26 mouse cellular contexts compared by ENCODE assay signal in the genomic region with DNA sequence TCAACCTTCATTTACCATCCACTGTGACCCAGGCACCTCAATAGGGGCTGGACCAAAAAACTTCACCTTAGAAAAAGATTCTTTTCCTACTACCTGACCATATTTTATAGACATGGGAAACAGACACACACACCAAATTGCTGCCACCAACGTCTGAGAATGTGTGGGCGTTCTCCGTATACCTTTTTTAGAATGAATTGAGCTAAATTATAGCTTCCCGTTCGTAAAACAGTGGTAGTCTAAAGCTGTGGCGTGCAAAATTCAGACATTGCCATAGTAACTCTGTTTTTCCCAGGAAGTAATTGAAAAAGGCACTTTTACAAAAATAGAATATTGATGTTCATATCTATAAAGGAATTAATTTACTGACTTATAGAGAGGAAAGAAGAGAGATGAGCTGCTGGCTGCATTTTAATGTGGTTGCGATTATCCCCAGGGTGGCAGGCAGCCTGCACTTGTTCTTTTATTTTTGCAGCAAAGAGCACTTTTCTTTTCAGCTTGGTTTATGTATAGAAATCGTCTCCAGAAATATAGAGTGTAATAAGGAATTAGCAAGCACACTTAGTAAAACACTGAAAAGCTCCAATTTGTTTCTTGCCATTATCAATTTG.
DNase-seq lines count a peak whose midpoint lies in the region; ATAC-seq lines count a peak whose summit lies in the region.
"Had no signal": no experiment of that assay in that cellular context is flagged by ENCODE, and none has a peak within 500 bp of the region (broad histone marks: within the 10 kb centered on the region; RNA-seq: fewer than 3 reads in every experiment).

No protein-coding gene starts in this region.

- H3K9ac ChIP-seq in midbrain, embryonic 13.5 days (replicated peaks) = no peak overlapping the region
- no peak overlapping the region for H3K9ac ChIP-seq in midbrain, embryonic 11.5 days (ENCODE audit: low read length)
- no peak overlapping the region for H3K9ac ChIP-seq in forebrain, embryonic 13.5 days
- no peak overlapping the region for H3K9ac ChIP-seq in midbrain, embryonic 15.5 days
- no peak overlapping the region for H3K9ac ChIP-seq in heart, embryonic 12.5 days
- H3K9ac ChIP-seq: embryonic facial prominence, embryonic 13.5 days; heart, embryonic 13.5 days; hindbrain, embryonic 12.5 days had no signal

- WGBS in midbrain, embryonic 13.5 days = 68% methylated on average over 8 of the region's 8 CpGs
- WGBS in midbrain, embryonic 11.5 days = 86% methylated on average over 8 of the region's 8 CpGs
- WGBS in forebrain, embryonic 13.5 days = 70% methylated on average over 8 of the region's 8 CpGs
- 48% methylated on average over 8 of the region's 8 CpGs for WGBS in midbrain, embryonic 15.5 days
- WGBS in heart, embryonic 12.5 days = 86% methylated on average over 8 of the region's 8 CpGs

- H3K4me1 ChIP-seq in midbrain, embryonic 13.5 days (replicated peaks) = peaks cover 21% of the 10 kb centered on the region
- H3K4me1 ChIP-seq in midbrain, embryonic 11.5 days (ENCODE audit: control insufficient read depth, insufficient read depth, low read length) = no peaks in the 10 kb centered on the region
- H3K4me1 ChIP-seq in forebrain, embryonic 13.5 days = peaks cover 32% of the 10 kb centered on the region
- peaks cover 28% of the 10 kb centered on the region for H3K4me1 ChIP-seq in midbrain, embryonic 15.5 days
- H3K4me1 ChIP-seq in heart, embryonic 12.5 days (replicated peaks) = no peaks in the 10 kb centered on the region
- H3K4me1 ChIP-seq: heart, embryonic 13.5 days; hindbrain, embryonic 12.5 days had no signal

- no peaks in the 10 kb centered on the region for H3K27me3 ChIP-seq in midbrain, embryonic 13.5 days
- no peaks in the 10 kb centered on the region for H3K27me3 ChIP-seq in midbrain, embryonic 11.5 days (ENCODE audit: control insufficient read depth, insufficient read depth, low read length)
- H3K27me3 ChIP-seq in forebrain, embryonic 13.5 days = no peaks in the 10 kb centered on the region
- no peaks in the 10 kb centered on the region; the same call in 1 of the 2 replicates for H3K27me3 ChIP-seq in midbrain, embryonic 15.5 days (replicated peaks)
- H3K27me3 ChIP-seq in heart, embryonic 12.5 days (replicated peaks) = no peaks in the 10 kb centered on the region
- H3K27me3 ChIP-seq: CH12.LX; embryonic facial prominence, embryonic 13.5 days; hindbrain, embryonic 12.5 days; Patski had no signal

- no peak overlapping the region for H3K4me3 ChIP-seq in midbrain, embryonic 13.5 days (replicated peaks)
- no peak overlapping the region for H3K4me3 ChIP-seq in midbrain, embryonic 11.5 days (ENCODE audit: low read depth, low read length)
- no peak overlapping the region for H3K4me3 ChIP-seq in forebrain, embryonic 13.5 days
- no peak overlapping the region for H3K4me3 ChIP-seq in midbrain, embryonic 15.5 days
- no peak overlapping the region for H3K4me3 ChIP-seq in heart, embryonic 12.5 days
- H3K4me3 ChIP-seq: embryonic facial prominence, embryonic 13.5 days; erythroblast, embryonic 14.5 days; heart, embryonic 13.5 days; hindbrain, embryonic 12.5 days had no signal

- no peak overlapping the region for H3K4me2 ChIP-seq in midbrain, embryonic 13.5 days (replicated peaks)
- H3K4me2 ChIP-seq in midbrain, embryonic 11.5 days = no peak overlapping the region
- H3K4me2 ChIP-seq in forebrain, embryonic 13.5 days = no peak overlapping the region
- H3K4me2 ChIP-seq in midbrain, embryonic 15.5 days = no peak overlapping the region
- H3K4me2 ChIP-seq in heart, embryonic 12.5 days = no peak overlapping the region
- H3K4me2 ChIP-seq: embryonic facial prominence, embryonic 13.5 days; heart, embryonic 13.5 days; hindbrain, embryonic 12.5 days had no signal

- ATAC-seq in midbrain, embryonic 13.5 days = no peak
- ATAC-seq in midbrain, embryonic 11.5 days (ENCODE audit: low FRiP score) = no peak
- ATAC-seq in forebrain, embryonic 13.5 days = no peak; the same call in 1 of the 2 replicates
- 0 out of 2 replicates have a peak, but pooled peaks have one; percentile 49 for ATAC-seq in midbrain, embryonic 15.5 days (replicated peaks)
- no peak for ATAC-seq in heart, embryonic 12.5 days (ENCODE audit: insufficient number of reproducible peaks, low FRiP score)
- ATAC-seq: Patski had no signal

- DNase-seq in midbrain, embryonic 11.5 days (ENCODE audit: low spot score, missing footprints) = no peak
- DNase-seq in urinary bladder, postnatal 36 days (ENCODE audit: low spot score in 2 of 2) = no peak
- no peak for DNase-seq in natural killer cell, adult 2 months (ENCODE audit: low spot score in 2 of 2)
- DNase-seq: adrenal gland, postnatal 36 days; B cell, adult 2 months; cerebellum, adult 11-12 months; cerebellum, postnatal 36 days; embryo, embryonic 11 days; gastrocnemius, postnatal 14 days; heart, adult 11 months; heart, postnatal 14 days; kidney, adult 11 months; lung, postnatal 4 days had no signal

- H3K9me3 ChIP-seq in midbrain, embryonic 13.5 days = no peaks in the 10 kb centered on the region
- H3K9me3 ChIP-seq in midbrain, embryonic 11.5 days (ENCODE audit: control insufficient read depth, low read length) = no peaks in the 10 kb centered on the region
- no peaks in the 10 kb centered on the region for H3K9me3 ChIP-seq in forebrain, embryonic 13.5 days (replicated peaks)
- H3K9me3 ChIP-seq in midbrain, embryonic 15.5 days = no peaks in the 10 kb centered on the region
- no peaks in the 10 kb centered on the region for H3K9me3 ChIP-seq in heart, embryonic 12.5 days (replicated peaks)
- H3K9me3 ChIP-seq: embryonic facial prominence, embryonic 13.5 days; G1E; heart, embryonic 13.5 days; hindbrain, embryonic 12.5 days had no signal

- H3K27ac ChIP-seq in midbrain, embryonic 13.5 days = peak overlapping the region; percentile 68
- no peak overlapping the region for H3K27ac ChIP-seq in midbrain, embryonic 11.5 days (ENCODE audit: low read depth, low read length)
- H3K27ac ChIP-seq in forebrain, embryonic 13.5 days = peak overlapping the region; percentile 60
- H3K27ac ChIP-seq in midbrain, embryonic 15.5 days = peak overlapping the region; percentile 58
- H3K27ac ChIP-seq in heart, embryonic 12.5 days (ENCODE audit: poor library complexity, severe bottlenecking) = no peak overlapping the region
- H3K27ac ChIP-seq: embryonic facial prominence, embryonic 13.5 days; heart, embryonic 13.5 days; hindbrain, embryonic 12.5 days; kidney, postnatal 0 days; stomach, postnatal 0 days had no signal

- no peaks in the 10 kb centered on the region for H3K36me3 ChIP-seq in midbrain, embryonic 13.5 days
- H3K36me3 ChIP-seq in midbrain, embryonic 11.5 days (ENCODE audit: control insufficient read depth, insufficient read depth, low read length) = no peaks in the 10 kb centered on the region
- H3K36me3 ChIP-seq in forebrain, embryonic 13.5 days (ENCODE audit: poor library complexity, severe bottlenecking) = no peaks in the 10 kb centered on the region
- H3K36me3 ChIP-seq in midbrain, embryonic 15.5 days (replicated peaks) = no peaks in the 10 kb centered on the region
- H3K36me3 ChIP-seq in heart, embryonic 12.5 days = no peaks in the 10 kb centered on the region
- H3K36me3 ChIP-seq: embryonic facial prominence, embryonic 13.5 days; G1E; heart, embryonic 13.5 days; hindbrain, embryonic 12.5 days had no signal

Comparison
In these comparisons a context has a peak if more than half of its experiments do, and no peak if none do; other contexts are left out.
1. H3K27ac ChIP-seq: peak in midbrain, embryonic 13.5 days (single experiment), forebrain, embryonic 13.5 days (single experiment) and midbrain, embryonic 15.5 days (single experiment); none in midbrain, embryonic 11.5 days (single experiment) and heart, embryonic 12.5 days (single experiment).